Mouse (Mus musculus) limb, embryonic 13.5 days (tissue): ENCODE measurements around the gene Cfap58. TPM values are rescaled to one million over a fixed set of nuclear protein-coding genes. Genes with fewer than 3 reads are reported as not detected.

Source experiments
- ATAC-seq: fragments of 200-750 bp; cut with Nextera tagmentation; 2 replicates; pipeline ENCODE4 v1.8.0; 2017; ENCODE audit warnings: low read depth, moderate number of reproducible peaks, moderate TSS enrichment; ENCODE audit not compliant: low FRiP score
- H3K27ac ChIP-seq: fragments of 300-500 bp; sonication (generic); 2 replicates; pipeline ENCODE4 v1.5.1; 2015; ENCODE audit warnings: inconsistent platforms, mild to moderate bottlenecking, moderate library complexity
- H3K27me3 ChIP-seq: fragments of 300-500 bp; sonication (generic); 2 replicates; pipeline ENCODE4 v1.6.1; 2015; ENCODE audit warnings: mild to moderate bottlenecking, inconsistent platforms
- H3K36me3 ChIP-seq: fragments of 300-500 bp; sonication (generic); 2 replicates; pipeline ENCODE4 v1.6.1; 2015; ENCODE audit warnings: inconsistent platforms, mild to moderate bottlenecking, moderate library complexity
- H3K4me1 ChIP-seq: fragments of 300-500 bp; sonication (generic); 2 replicates; pipeline ENCODE4 v1.6.1; 2015; ENCODE audit warnings: inconsistent platforms
- H3K4me2 ChIP-seq: fragments of 300-500 bp; sonication (generic); replicated peaks from 2 replicates; pipeline ENCODE4 v1.6.1; 2015; ENCODE audit warnings: inconsistent platforms, mild to moderate bottlenecking, moderate library complexity
- H3K4me3 ChIP-seq: fragments of 300-500 bp; sonication (generic); 2 replicates; pipeline ENCODE4 v1.5.1; 2015; ENCODE audit warnings: moderate library complexity, mild to moderate bottlenecking, inconsistent platforms
- H3K9ac ChIP-seq: fragments of 300-500 bp; sonication (generic); 2 replicates; pipeline ENCODE4 v1.6.1; 2015; ENCODE audit warnings: mild to moderate bottlenecking, inconsistent platforms
- H3K9me3 ChIP-seq: fragments of 300-500 bp; sonication (generic); 2 replicates; pipeline ENCODE4 v1.6.1; 2016; ENCODE audit warnings: inconsistent platforms
- WGBS: fragments of 180-500 bp; shearing (Covaris S2); methylation state at CpG from one replicate; pipeline ENCODE4 v1.1.7; 2015; 5-methylcytosine and 5-hydroxymethylcytosine counted together
- polyA plus RNA-seq: library from polyadenylated mRNA; unstranded; fragments of >200 nt; fragmentation: Nextera tagmentation; extraction: Ambion mirVana; gene quantifications from 2 replicates; pipeline ENCODE4 v1.2.1, GENCODE M21; 2015

Cfap58 gene
- polyA plus RNA-seq, 1 experiment from 2014 or later, result not detected

DNA sequence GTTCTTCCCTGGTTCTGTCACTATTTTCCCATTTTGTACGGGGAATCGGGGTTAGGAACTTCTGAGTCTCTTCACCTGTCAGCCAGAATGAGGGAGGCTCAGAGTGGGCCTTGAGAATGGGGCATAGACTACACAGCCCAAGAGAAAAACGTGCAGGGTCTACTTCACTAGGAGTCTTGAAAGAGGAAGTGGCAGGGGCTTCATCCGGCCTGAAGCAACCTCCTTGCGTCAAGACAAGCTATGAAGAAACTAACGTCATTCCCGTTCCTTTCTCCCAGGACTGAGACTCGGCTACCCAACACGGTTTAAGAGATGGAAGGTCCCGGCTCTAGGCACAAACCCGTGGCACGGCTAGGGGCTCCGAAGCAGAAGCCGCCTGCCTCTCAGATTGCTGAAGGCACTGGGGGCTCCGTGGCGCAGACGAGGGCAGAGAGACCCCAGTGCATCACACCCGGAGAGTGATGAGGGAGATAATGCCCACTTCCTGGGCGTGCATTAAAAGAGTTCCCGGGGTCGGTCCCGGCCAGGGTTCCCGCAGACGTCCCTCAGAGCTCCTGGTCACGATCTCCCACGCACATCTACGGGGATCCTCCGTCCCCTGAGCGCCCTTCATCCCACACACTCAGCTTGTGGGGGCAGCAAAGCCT, 18.9 kb upstream of the Cfap58 start:
- under 1% methylated on average over 29 of the region's 29 CpGs for WGBS
- Histone ChIP-seq H3K27ac (peak overlapping the region; percentile 90), H3K4me3 (peak overlapping the region; percentile 92), H3K4me1 (peaks cover 48% of the 10 kb centered on the region), H3K4me2 (peak overlapping the region; percentile 86), H3K9ac (peak overlapping the region; percentile 88), H3K27me3 (no peaks in the 10 kb centered on the region), H3K36me3 (peaks cover 8% of the 10 kb centered on the region; the same call in 1 of the 2 replicates), H3K9me3 (no peaks in the 10 kb centered on the region)
- peak; percentile 16 for ATAC-seq

DNA sequence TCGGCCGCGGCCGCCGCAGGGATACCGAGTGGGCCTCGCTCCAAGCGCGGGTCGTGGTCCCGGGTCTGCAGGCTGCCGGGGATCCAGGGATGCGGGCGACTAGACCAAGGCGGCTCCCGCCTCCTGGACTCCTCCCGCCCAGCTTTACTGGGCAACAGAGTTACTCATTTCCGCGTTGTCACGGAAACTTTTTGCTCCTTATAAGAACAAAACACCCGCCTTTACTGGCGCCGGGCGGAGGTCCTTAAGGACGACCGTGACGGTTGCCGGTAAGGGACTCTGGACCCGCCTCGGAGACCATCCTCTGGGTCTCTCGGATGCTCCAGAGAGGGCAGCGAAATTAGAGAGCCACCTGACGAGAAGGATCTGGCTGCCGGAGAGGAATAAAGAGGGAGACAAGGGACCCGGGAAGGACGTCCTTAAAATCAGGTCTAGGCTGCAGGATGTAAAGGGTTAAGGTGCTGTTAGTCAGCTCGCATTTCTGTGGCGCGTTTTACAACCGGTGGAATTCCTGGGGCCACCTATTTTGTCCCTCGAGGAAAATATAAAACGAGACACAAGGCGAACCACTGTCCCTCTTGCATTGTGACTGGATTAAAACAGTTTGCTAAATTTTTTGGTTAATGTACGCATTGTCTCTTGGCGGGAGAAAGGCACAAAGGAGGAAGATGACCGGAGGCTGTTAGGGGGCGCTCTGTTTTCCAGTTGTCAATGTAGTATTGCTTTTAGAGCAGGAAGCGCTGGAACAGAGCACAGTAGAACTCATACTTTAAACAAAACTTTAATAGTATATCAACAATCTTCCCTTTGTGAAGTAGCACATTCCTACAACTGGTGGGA, 18.1 kb upstream of the Cfap58 start, which contains the start of the genes Cfap43 and Itprip:
Gene Cfap43 (minus strand): TSS at position 162 of the 840 bp plus-strand sequence.
Gene Itprip (minus strand): TSS at position 174 of the 840 bp plus-strand sequence.
- Histone ChIP-seq H3K4me3 (peak within 1 kb of the TSS; percentile 92), H3K9ac (peak within 1 kb of the TSS; percentile 88), H3K4me1 (peaks cover 40% of the 10 kb centered on the region), H3K36me3 (0 out of 2 replicates have a peak, but pooled peaks cover 2% of the 10 kb centered on the region), H3K27me3 (no peaks in the 10 kb centered on the region), H3K27ac (peak within 1 kb of the TSS; percentile 90), H3K4me2 (peak within 1 kb of the TSS; percentile 86), H3K9me3 (no peaks in the 10 kb centered on the region)
- under 1% methylated on average over 48 of the region's 48 CpGs for WGBS
- ATAC-seq, result peak; percentile 83

DNA sequence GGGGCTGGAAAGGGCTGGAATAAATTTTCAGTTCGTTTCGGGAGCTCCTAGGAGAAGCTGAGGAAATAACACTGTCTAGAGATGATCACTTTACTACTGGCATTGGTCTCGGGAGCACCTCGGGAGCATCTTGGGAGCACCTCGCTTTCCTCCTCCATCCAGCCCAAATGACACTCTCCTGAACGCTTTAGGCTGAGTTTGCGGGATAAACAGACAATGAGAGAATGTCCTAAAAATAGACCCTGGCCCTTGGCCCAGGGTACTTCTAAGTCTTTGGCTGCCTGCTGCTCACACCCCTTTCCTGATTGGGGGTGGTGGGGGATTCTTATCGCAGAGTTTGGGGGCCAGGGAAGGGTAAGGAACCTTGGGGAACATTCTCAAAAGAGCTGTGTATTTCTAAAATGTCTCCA, 17.5 kb upstream of the Cfap58 start:
- peak overlapping the region; percentile 90 for H3K27ac ChIP-seq
- no peak for ATAC-seq
- peak overlapping the region; percentile 92 for H3K4me3 ChIP-seq
- peak overlapping the region; percentile 86 for H3K4me2 ChIP-seq
- H3K9ac ChIP-seq, result peak overlapping the region; percentile 88; the same call in 1 of the 2 replicates
- H3K4me1 ChIP-seq, result peaks cover 36% of the 10 kb centered on the region
- 1% methylated on average over 8 of the region's 8 CpGs for WGBS
- H3K9me3 ChIP-seq, result no peaks in the 10 kb centered on the region
- no peaks in the 10 kb centered on the region for H3K36me3 ChIP-seq
- H3K27me3 ChIP-seq, result no peaks in the 10 kb centered on the region

DNA sequence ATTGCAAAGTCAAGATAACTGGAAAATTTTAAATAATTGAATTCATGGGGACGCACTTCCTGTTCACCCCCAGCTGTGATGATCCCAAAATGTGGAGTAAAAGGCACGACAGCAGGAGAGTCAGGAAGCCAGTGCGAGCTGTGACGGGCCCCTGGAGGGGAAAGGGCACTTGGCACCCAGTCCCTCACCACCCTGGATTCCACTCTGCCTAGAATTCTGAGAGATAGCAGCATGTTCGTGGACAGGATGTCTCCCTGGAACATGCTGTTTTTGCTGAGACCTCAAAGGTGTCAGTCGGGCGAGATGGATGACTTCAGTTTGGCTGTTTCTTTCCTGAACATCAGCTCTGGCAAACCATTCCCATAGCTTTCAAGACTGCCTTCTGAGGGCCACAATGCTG, 11.7 kb upstream of the Cfap58 start:
- Histone ChIP-seq H3K4me2 (no peak overlapping the region), H3K9ac (no peak overlapping the region), H3K4me3 (no peak overlapping the region), H3K27ac (no peak overlapping the region), H3K36me3 (no peaks in the 10 kb centered on the region), H3K9me3 (no peaks in the 10 kb centered on the region), H3K27me3 (no peaks in the 10 kb centered on the region), H3K4me1 (peaks cover 12% of the 10 kb centered on the region; the same call in 1 of the 2 replicates)
- no peak for ATAC-seq
- WGBS, result 72% methylated on average over 7 of the region's 7 CpGs

DNA sequence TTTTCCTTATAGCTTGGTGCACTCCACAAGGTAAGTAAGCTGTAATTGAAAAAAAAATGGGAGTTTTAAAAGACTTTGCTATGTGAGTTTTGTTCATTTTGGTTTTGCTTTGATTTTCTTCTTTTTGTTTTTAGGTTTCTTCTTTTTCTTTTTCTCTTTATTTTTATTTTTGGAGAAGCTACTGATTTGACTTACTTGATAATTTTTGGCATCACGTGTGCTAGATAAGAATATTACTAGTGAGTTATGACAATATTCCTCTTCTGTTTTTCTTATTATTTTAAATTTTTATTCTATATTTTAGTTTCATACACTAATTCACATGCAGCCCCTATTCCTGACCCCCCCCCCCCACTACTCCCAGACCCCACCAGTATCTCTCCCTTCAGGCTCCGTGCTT, 10.4 kb upstream of the Cfap58 start:
- H3K4me2 ChIP-seq, result no peak overlapping the region
- WGBS, result 90% methylated on average over 2 of the region's 2 CpGs
- H3K27me3 ChIP-seq, result no peaks in the 10 kb centered on the region
- no peak overlapping the region for H3K9ac ChIP-seq
- no peak overlapping the region for H3K4me3 ChIP-seq
- no peaks in the 10 kb centered on the region for H3K9me3 ChIP-seq
- ATAC-seq, result no peak
- H3K27ac ChIP-seq, result no peak overlapping the region
- H3K36me3 ChIP-seq, result no peaks in the 10 kb centered on the region
- H3K4me1 ChIP-seq, result peaks cover 16% of the 10 kb centered on the region; the same call in 1 of the 2 replicates

DNA sequence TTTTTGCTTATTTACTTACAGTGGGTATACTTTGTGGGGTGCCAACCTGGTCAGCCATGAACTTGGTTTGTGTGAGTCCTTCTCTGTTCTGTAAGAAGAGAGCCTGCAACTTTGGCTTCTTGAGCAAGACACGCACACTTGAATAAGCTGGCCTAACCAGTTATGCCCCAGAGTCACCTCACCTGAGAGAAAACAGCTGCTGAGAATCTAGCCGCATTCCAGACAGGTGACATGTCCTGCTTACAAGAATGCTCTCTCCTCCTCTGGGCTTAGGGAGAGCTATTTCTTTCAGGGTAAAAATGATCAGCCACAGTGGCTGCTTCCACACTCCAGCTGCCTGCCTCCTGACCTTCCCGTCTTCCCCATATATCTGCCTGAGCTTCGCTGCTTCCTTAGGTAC, 8.4 kb upstream of the Cfap58 start:
- ATAC-seq, result no peak
- Histone ChIP-seq H3K4me1 (peaks cover 16% of the 10 kb centered on the region; the same call in 1 of the 2 replicates), H3K4me2 (no peak overlapping the region), H3K4me3 (no peak overlapping the region), H3K27me3 (no peaks in the 10 kb centered on the region), H3K9me3 (no peaks in the 10 kb centered on the region), H3K27ac (no peak overlapping the region), H3K9ac (no peak overlapping the region), H3K36me3 (no peaks in the 10 kb centered on the region)
- WGBS, result 69% methylated on average over 4 of the region's 4 CpGs

DNA sequence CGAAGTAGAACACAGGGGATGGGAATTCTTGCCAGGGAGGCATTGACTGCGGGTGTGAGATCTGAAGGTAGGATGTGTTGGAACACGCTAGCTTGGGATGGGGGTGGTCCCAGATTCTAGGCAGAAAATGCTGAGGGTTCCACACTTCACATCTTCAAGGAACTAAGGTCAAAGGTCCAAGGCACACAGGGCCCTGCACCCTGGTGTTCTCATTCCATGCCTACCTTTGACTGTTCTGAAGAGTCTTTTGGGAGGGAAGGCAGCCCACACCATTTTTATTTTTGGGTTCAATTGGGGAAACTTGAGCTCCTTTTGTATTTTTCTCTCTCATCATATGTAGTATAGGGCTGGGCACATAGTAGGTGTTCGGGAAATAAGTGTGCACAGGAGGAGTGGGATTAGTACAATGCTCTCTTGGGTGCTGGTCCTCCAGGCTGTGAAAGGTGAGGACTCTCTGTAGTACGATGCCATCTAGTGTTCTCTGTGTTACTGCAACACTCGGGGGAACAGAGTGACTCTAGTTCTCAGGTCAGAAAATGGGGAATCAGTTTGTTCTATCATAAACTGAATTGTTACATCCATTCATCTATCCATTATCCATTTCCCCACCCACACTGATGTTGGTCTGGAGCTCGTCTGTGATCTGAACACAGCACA, 5.4 kb upstream of the Cfap58 start:
- H3K27ac ChIP-seq, result no peak overlapping the region
- H3K9me3 ChIP-seq, result no peaks in the 10 kb centered on the region
- H3K4me3 ChIP-seq, result no peak overlapping the region
- 37% methylated on average over 7 of the region's 7 CpGs for whole genome bisulfite sequencing
- peak; percentile 57; the same call in 1 of the 2 replicates for ATAC-seq
- H3K4me2 ChIP-seq, result no peak overlapping the region
- H3K9ac ChIP-seq, result no peak overlapping the region
- no peaks in the 10 kb centered on the region for H3K36me3 ChIP-seq
- no peaks in the 10 kb centered on the region; the same call in 1 of the 2 replicates for H3K27me3 ChIP-seq
- peaks cover 14% of the 10 kb centered on the region; the same call in 1 of the 2 replicates for H3K4me1 ChIP-seq

DNA sequence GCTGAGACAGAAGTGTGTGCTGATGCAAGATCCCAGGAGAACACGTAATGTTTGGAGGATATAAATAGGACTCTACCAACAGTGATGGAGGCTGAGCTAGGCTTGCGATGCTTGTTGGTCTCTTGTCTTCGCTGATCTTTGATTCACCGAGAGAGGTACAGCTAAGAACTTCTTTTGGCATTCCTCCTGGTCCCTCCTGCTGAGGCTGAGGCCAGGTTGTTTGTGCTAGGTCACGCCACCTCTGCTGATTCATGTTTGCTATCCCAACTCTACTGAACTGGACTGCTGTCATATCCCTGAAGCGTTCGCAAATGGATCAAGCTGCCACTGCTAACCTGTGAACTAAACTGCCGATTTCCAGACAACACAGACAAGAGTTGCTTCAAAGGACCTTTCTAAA, 3.3 kb upstream of the Cfap58 start:
- H3K4me2 ChIP-seq, result no peak overlapping the region
- no peak overlapping the region for H3K4me3 ChIP-seq
- WGBS, result 89% methylated on average over 8 of the region's 8 CpGs
- no peak overlapping the region for H3K27ac ChIP-seq
- peaks cover 18% of the 10 kb centered on the region for H3K4me1 ChIP-seq
- H3K27me3 ChIP-seq, result peaks cover 13% of the 10 kb centered on the region
- ATAC-seq, result no peak
- no peaks in the 10 kb centered on the region for H3K9me3 ChIP-seq
- H3K9ac ChIP-seq, result no peak overlapping the region
- H3K36me3 ChIP-seq, result no peaks in the 10 kb centered on the region

DNA sequence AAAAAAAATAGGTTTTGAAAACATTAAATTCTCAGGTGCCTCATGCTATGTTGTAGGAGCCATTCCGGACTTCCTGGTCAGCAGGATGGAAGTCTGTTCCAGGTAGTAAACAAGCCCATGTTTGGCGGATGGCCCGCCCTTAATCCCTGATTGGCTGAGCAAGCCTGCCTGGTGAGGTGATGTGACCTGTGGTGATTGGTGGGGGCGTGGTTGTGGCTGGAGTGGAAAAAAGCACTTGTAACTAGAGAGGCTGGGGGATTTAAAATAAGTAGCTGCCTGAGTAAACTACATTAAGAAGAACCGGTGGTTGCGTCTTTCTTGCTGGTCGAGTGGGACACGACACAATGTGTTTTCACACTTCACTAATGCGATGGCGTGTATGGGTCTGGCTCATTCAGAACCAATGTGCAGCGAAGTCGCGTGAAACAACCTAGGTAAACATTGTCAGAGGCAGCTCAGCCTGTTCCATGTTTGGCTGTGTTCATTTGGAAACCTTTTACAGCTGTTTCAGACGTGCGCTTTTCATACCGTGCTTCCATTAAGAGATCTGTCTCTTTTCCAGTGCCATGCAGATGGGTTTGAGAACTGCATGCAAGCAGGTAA, 2.7 kb upstream of the Cfap58 start:
- WGBS, result 71% methylated on average over 16 of the region's 16 CpGs
- no peak overlapping the region for H3K4me2 ChIP-seq

DNA sequence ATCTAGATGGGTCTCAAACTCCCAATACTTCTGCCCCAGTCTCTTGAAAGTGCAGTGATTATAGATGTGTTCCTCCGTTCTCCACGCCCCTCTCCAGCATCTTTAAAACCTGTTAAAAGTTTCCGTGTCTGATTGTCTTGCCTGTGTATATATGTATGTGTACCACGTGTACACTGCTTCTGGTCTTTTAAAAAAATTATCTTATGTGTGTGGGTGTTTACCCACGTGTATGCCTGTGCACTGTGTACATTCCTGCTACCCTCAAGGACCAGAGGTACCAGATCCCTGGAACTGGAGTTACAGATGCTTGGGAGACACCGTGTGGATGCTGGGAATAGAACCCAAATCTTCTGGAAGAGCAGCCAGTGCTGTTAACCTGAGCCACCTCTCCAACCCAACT, 1.9 kb upstream of the Cfap58 start:
- Histone ChIP-seq H3K9me3 (no peaks in the 10 kb centered on the region), H3K4me1 (peaks cover 13% of the 10 kb centered on the region), H3K9ac (no peak overlapping the region), H3K4me2 (no peak overlapping the region), H3K27me3 (peaks cover 19% of the 10 kb centered on the region), H3K36me3 (no peaks in the 10 kb centered on the region), H3K4me3 (no peak overlapping the region), H3K27ac (no peak overlapping the region)
- WGBS, result 89% methylated on average over 6 of the region's 6 CpGs
- no peak for ATAC-seq

More for the DNA sequence above, 2.7 kb upstream of the Cfap58 start:
- Histone ChIP-seq H3K27ac (no peak overlapping the region), H3K4me1 (peaks cover 13% of the 10 kb centered on the region), H3K9me3 (no peaks in the 10 kb centered on the region), H3K36me3 (no peaks in the 10 kb centered on the region), H3K4me3 (no peak overlapping the region), H3K27me3 (peaks cover 13% of the 10 kb centered on the region), H3K9ac (no peak overlapping the region)
- ATAC-seq, result no peak

DNA sequence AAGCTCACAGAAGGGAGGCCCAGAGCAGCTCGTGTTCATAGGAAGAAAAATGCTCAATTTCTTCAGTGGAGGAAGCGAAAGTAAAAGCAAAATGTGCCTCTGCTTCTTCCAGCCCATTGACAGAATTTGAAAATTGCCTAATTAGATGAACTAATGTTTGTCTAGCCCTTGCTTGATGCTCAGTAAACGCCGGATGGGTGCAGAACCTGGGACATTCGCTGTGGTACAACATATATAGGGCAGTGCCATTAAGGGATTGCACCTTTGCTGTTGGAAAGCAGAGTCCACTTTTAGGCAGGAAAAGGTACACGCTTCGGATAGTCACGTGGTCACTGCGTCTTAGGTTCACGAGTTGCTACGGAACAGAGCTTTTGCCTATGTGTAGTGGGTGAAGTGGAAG, 985 bp upstream of the Cfap58 start:
- 90% methylated on average over 11 of the region's 11 CpGs for WGBS

More for the DNA sequence above, 985 bp upstream of the Cfap58 start:
- no peak overlapping the region for H3K9ac ChIP-seq
- H3K4me3 ChIP-seq, result no peak overlapping the region
- peaks cover 8% of the 10 kb centered on the region for H3K4me1 ChIP-seq
- H3K4me2 ChIP-seq, result 0 out of 2 replicates have a peak overlapping the region, but pooled peaks have one; percentile 75
- no peak for ATAC-seq
- peaks cover 19% of the 10 kb centered on the region for H3K27me3 ChIP-seq
- H3K9me3 ChIP-seq, result no peaks in the 10 kb centered on the region
- no peak overlapping the region for H3K27ac ChIP-seq
- H3K36me3 ChIP-seq, result no peaks in the 10 kb centered on the region
